30 mouse cellular contexts compared by ENCODE assay signal in the genomic region with DNA sequence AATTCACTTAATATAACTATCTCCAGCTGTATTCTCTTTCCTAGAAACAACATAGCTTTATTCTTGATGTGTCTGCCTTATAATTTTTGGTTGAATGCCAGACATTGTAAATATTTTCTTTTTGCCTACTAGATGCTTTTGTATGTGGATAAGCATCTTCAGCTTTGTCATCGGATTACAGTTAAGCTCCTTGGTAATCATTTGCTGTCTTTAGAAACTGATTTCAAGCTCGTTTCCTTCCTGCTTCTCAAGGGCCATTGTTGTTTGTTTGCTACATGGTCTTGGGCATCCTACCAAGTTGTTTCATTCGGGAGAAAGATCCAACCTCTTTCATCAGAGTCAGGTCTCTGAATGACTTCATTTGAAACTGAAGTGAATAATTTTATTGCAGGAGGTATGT. TPM values are rescaled to one million over a fixed set of nuclear protein-coding genes. Genes with fewer than 3 reads are reported as not detected.
DNase-seq lines count a peak whose midpoint lies in the region; ATAC-seq and TF ChIP-seq lines count a peak whose summit lies in the region.
"Had no signal": no experiment of that assay in that cellular context is flagged by ENCODE, and none has a peak within 500 bp of the region (broad histone marks: within the 10 kb centered on the region; RNA-seq: fewer than 3 reads in every experiment).

No protein-coding gene starts in this region.

- no peak overlapping the region for H3K9ac ChIP-seq in kidney, postnatal 0 days (ENCODE audit: low read depth, low read length)
- no peak overlapping the region for H3K9ac ChIP-seq in kidney, embryonic 14.5 days (ENCODE audit: low read depth, low read length)
- H3K9ac ChIP-seq: embryonic facial prominence, embryonic 12.5 days; embryonic facial prominence, embryonic 15.5 days; forebrain, embryonic 12.5 days had no signal

- no peak for TF ChIP-seq CTCF in kidney, postnatal 0 days (IDR thresholded peaks at IDR 0.05; ENCODE audit: low read depth)

- DNase-seq in kidney, postnatal 0 days (ENCODE audit: low spot score) = peak; percentile 39
- peak; percentile 46 for DNase-seq in lung, postnatal 10 days
- DNase-seq in lung, postnatal 4 days = no peak
- DNase-seq in NIH3T3 (ENCODE audit: low read depth) (peak; percentile 26), adipocyte (ENCODE audit: low spot score) (peak; percentile 11)
- no peak for DNase-seq in adrenal gland, postnatal 25 days
- DNase-seq: adrenal gland, adult 2 months; adrenal gland, postnatal 10 days; cerebellum, adult 11 months; cerebellum, adult 18-20 months; cerebellum, adult 8-10 months; cerebellum, adult 9-11 months; cerebellum, postnatal 14 days; cerebellum, postnatal 36 days; embryo, embryonic 11 days had no signal

- no peaks in the 10 kb centered on the region; the same call in 1 of the 2 replicates for H3K9me3 ChIP-seq in kidney, postnatal 0 days (replicated peaks; ENCODE audit: low read length)
- H3K9me3 ChIP-seq in kidney, embryonic 14.5 days (ENCODE audit: control insufficient read depth, low read length) = no peaks in the 10 kb centered on the region
- H3K9me3 ChIP-seq: embryonic facial prominence, embryonic 12.5 days; embryonic facial prominence, embryonic 15.5 days; forebrain, embryonic 10.5 days; forebrain, embryonic 12.5 days had no signal

- no peak overlapping the region for H3K27ac ChIP-seq in kidney, postnatal 0 days
- H3K27ac ChIP-seq in kidney, embryonic 14.5 days (ENCODE audit: low read depth, low read length) = no peak overlapping the region
- H3K27ac ChIP-seq: embryonic facial prominence, embryonic 12.5 days; embryonic facial prominence, embryonic 15.5 days; forebrain, embryonic 10.5 days; forebrain, embryonic 12.5 days had no signal

- no peaks in the 10 kb centered on the region for H3K27me3 ChIP-seq in kidney, postnatal 0 days (ENCODE audit: insufficient read depth, low read length)
- H3K27me3 ChIP-seq in kidney, embryonic 14.5 days (ENCODE audit: control insufficient read depth, insufficient read depth, low read length) = no peaks in the 10 kb centered on the region
- H3K27me3 ChIP-seq: embryonic facial prominence, embryonic 12.5 days; embryonic facial prominence, embryonic 15.5 days; forebrain, embryonic 12.5 days; Patski had no signal

- no peaks in the 10 kb centered on the region for H3K36me3 ChIP-seq in kidney, postnatal 0 days (ENCODE audit: insufficient read depth, low read length)
- H3K36me3 ChIP-seq in kidney, embryonic 14.5 days (ENCODE audit: control insufficient read depth, insufficient read depth, low read length) = no peaks in the 10 kb centered on the region
- H3K36me3 ChIP-seq: embryonic facial prominence, embryonic 12.5 days; embryonic facial prominence, embryonic 15.5 days; forebrain, embryonic 10.5 days; forebrain, embryonic 12.5 days had no signal

- H3K4me2 ChIP-seq in kidney, postnatal 0 days (ENCODE audit: low read length) = no peak overlapping the region
- no peak overlapping the region for H3K4me2 ChIP-seq in kidney, embryonic 14.5 days (replicated peaks; ENCODE audit: low read depth, low read length)
- H3K4me2 ChIP-seq: embryonic facial prominence, embryonic 12.5 days; embryonic facial prominence, embryonic 15.5 days; forebrain, embryonic 12.5 days had no signal

- H3K4me3 ChIP-seq in kidney, postnatal 0 days (replicated peaks; ENCODE audit: low read depth, low read length) = no peak overlapping the region
- H3K4me3 ChIP-seq in kidney, embryonic 14.5 days (ENCODE audit: low read length) = no peak overlapping the region
- H3K4me3 ChIP-seq: embryonic facial prominence, embryonic 12.5 days; embryonic facial prominence, embryonic 15.5 days; erythroblast, embryonic 14.5 days; forebrain, embryonic 10.5 days; forebrain, embryonic 12.5 days had no signal

- 58% methylated on average over 3 of the region's 3 CpGs for WGBS in kidney, postnatal 0 days
- 64% methylated on average over 3 of the region's 3 CpGs for WGBS in kidney, embryonic 14.5 days

- ATAC-seq in kidney, postnatal 0 days (replicated peaks; ENCODE audit: low FRiP score, low read depth) = no peak
- ATAC-seq in kidney, embryonic 14.5 days (ENCODE audit: low FRiP score, low TSS enrichment) = no peak
- ATAC-seq: activated CD4-positive, CD25-positive, alpha-beta regulatory T cell, adult 4 months; forebrain, embryonic 14.5 days; forebrain, embryonic 16.5 days; Patski had no signal

- H3K4me1 ChIP-seq in kidney, postnatal 0 days (replicated peaks; ENCODE audit: insufficient read depth, low read length) = no peaks in the 10 kb centered on the region
- H3K4me1 ChIP-seq in kidney, embryonic 14.5 days (ENCODE audit: control insufficient read depth, insufficient read depth, low read length) = no peaks in the 10 kb centered on the region
- H3K4me1 ChIP-seq: embryonic facial prominence, embryonic 12.5 days; embryonic facial prominence, embryonic 15.5 days; forebrain, embryonic 10.5 days; forebrain, embryonic 12.5 days had no signal

RNA-seq across cellular contexts. Expression of a gene that starts 59.8 kb away (rescaled TPM):
- polyA plus RNA-seq in kidney, postnatal 0 days (2015; fragmentation: Nextera tagmentation; extraction: Ambion mirVana) = not detected in 2 replicates
- not detected in 2 replicates for polyA plus RNA-seq in kidney, embryonic 14.5 days (2014; fragmentation: Nextera tagmentation; extraction: Ambion mirVana)
- not detected in 2 replicates for total RNA-seq in adrenal gland, postnatal 25 days (2021)
- total RNA-seq: adrenal gland, adult 2 months; adrenal gland, postnatal 10 days; adrenal gland, postnatal 4 days; common myeloid progenitor, adult 5-6 weeks; ES-E14; MEL had no signal
- polyA plus RNA-seq: activated CD4-positive, CD25-positive, alpha-beta regulatory T cell, adult 4 months; adrenal gland, adult 2 months; C2C12; erythroblast, embryonic 14.5 days; forebrain, embryonic 10.5 days; forebrain, embryonic 16.5 days; Patski had no signal

Comparison
In these comparisons a context has a peak if more than half of its experiments do, and no peak if none do; other contexts are left out.
1. DNase-seq: peak in kidney, postnatal 0 days (single experiment), lung, postnatal 10 days (single experiment), NIH3T3 (single experiment) and adipocyte (single experiment); none in lung, postnatal 4 days (0 of 2) and adrenal gland, postnatal 25 days (single experiment).